Mouse (Mus musculus): Measurements from ENCODE around the gene Mff. TPM values are rescaled to one million over a fixed set of nuclear protein-coding genes. Genes with fewer than 3 reads are reported as not detected.

Gene Mff
- total RNA-seq, 2 experiments from 2014 or later = 128 to 136 TPM

Other genes with a start within 250 kb of the Mff start
- 1 to 10 TPM; 2.0 to 2.1 TPM for gene Col4a4, start 138.0 kb upstream of the Mff start, total RNA-seq (2021)
- gene Col4a3, start 138.0 kb upstream of the Mff start, total RNA-seq (2021) = 1 to 10 TPM in 1 of 2 experiments, under 1 TPM in 1; 0.88 to 1.9 TPM
- not detected for gene Tm4sf20, start 43.6 kb downstream of the Mff start, total RNA-seq (2021)
- gene Gm47791, start 46.4 kb downstream of the Mff start, total RNA-seq (2021) = not detected
- 10 to 100 TPM; 27.0 to 29.4 TPM for gene Agfg1, start 114.6 kb downstream of the Mff start, total RNA-seq (2021)
- under 1 TPM in 1 of 2 experiments, not detected in 1; 0.31 TPM for gene A030005L19Rik, start 188.4 kb downstream of the Mff start, total RNA-seq (2021)
- not detected for gene A030014E15Rik, start 200.0 kb downstream of the Mff start, total RNA-seq (2021)
- not detected for gene Gm6217, start 206.5 kb downstream of the Mff start, total RNA-seq (2021)
- not detected for gene A030003K21Rik, start 218.5 kb downstream of the Mff start, total RNA-seq (2021)
- not detected for gene Gm7544, start 231.1 kb downstream of the Mff start, total RNA-seq (2021)
- not detected for gene Gm47955, start 235.4 kb downstream of the Mff start, total RNA-seq (2021)

Data from gastrocnemius, postnatal 10 days (tissue).